Mouse (Mus musculus): Measurements from ENCODE around the gene Entpd5.
"Not testable (repeated sequence)": the region's sequence is repeated elsewhere in the genome, so short reads cannot be mapped to it uniquely, and the experiment has no call there.

Entpd5 gene

DNA sequence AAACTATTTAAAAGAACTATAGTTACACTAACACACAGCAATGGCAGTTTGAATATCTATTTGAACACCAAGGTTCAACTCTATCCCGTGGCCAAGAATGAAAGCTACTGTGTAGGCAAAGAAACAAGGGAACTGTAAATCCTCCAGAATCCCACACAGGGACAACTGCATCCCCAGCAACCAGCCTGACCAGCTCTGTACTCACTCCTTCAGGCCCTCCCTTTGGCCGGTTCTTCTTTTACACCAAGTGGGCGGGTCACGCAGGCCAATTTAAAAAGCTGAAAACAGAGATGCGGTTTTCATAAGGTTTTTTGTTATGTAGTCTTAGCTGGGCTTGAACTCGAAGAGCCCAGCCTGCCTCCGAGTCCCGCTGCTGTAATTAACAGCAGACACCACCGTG is 9.7 kb downstream of the Entpd5 start:
- no peak for DNase-seq (ENCODE audit: inconsistent ontology term)

GRCm38 (mm10) chr12:84398629-84399028 is 10.2 kb downstream of the Entpd5 start:
- DNase-seq (ENCODE audit: inconsistent ontology term): no peak

- no peak for DNase-seq (ENCODE audit: inconsistent ontology term)
Observed at GRCm38 (mm10) chr12:84397685-84398084, 11.1 kb downstream of the Entpd5 start.

- DNase-seq (ENCODE audit: inconsistent ontology term): no peak
Observed at GRCm38 (mm10) chr12:84396947-84397679, 11.7 kb downstream of the Entpd5 start.

- DNase-seq (ENCODE audit: inconsistent ontology term): no peak
Observed at GRCm38 (mm10) chr12:84393847-84394246, 15.0 kb downstream of the Entpd5 start.

GRCm38 (mm10) chr12:84392681-84393080 is 16.1 kb downstream of the Entpd5 start:
- no peak for DNase-seq (ENCODE audit: inconsistent ontology term)

- DNase-seq (ENCODE audit: inconsistent ontology term): no peak
Observed at GRCm38 (mm10) chr12:84390336-84390735, 18.5 kb downstream of the Entpd5 start.

GRCm38 (mm10) chr12:84388774-84389400 is 19.9 kb downstream of the Entpd5 start:
- no peak for DNase-seq (ENCODE audit: inconsistent ontology term)

GRCm38 (mm10) chr12:84388097-84388496 is 20.7 kb downstream of the Entpd5 start:
- no peak for DNase-seq (ENCODE audit: inconsistent ontology term)

DNA sequence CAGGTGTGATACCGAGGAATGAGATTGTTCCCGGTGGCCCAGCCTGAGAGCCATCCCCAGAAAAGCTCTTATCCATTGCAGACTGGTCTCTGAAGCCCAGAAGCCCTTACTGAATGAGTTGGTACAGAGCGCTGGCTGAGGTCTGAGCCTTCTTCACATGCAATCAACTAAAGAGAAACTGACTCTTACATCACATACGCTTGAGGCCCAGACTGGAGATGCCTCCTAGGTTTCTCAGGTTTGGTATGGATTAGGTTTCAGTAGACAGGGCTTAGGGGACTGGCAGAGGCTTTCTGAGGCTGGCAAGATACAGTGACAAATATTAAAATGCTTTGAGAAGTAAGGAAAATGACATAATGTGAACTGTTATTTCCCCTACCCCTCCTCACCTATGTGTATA is 23.4 kb downstream of the Entpd5 start:
- DNase-seq (ENCODE audit: inconsistent ontology term): no peak

- DNase-seq (ENCODE audit: inconsistent ontology term): peak; percentile 83
Observed at GRCm38 (mm10) chr12:84384644-84385081, 24.2 kb downstream of the Entpd5 start.

DNA sequence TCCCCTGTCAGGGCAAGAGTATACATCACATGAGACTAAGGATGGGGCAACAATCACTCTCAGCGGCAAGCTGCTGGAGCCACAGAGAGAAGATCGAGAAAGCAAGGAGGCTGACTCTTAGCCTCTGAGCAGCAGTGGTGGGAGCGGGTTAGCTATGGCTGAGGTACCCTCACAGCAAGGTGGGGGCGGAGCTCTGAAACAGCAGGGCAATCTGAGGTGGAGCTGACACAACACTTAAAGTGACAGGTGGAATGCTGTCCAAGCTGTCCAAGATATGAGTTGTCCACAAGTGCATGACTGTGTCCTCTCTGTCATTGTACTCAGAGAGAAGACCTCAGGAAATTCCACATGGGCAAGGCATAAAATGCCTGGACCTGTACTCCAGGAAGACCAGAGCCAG is 26.5 kb downstream of the Entpd5 start:
- DNase-seq (ENCODE audit: inconsistent ontology term): no peak

- no peak for DNase-seq (ENCODE audit: inconsistent ontology term)
Observed at GRCm38 (mm10) chr12:84373831-84374481, 34.9 kb downstream of the Entpd5 start.

DNA sequence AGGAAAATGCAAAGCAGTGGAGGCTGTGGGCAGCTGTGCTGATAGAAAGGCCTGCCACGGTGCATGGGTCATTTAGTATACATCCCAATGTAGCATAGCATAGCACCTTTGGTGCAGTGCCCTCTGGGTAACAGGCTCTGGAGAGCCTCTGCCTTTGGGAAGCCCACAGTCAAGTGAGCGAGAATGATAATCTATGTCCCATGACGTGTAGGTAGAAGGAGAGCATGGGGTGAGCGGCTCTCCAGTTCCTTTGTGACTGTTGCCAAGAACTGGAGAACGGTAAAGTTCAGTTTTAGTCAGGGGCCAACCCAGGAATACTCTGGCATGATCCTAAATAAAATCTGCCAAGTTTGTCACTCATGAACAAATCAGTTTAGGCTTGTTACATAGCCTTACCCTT is 37.2 kb downstream of the Entpd5 start:
- no peak for DNase-seq (ENCODE audit: inconsistent ontology term)

GRCm38 (mm10) chr12:84366971-84367370 is 41.9 kb downstream of the Entpd5 start:
- no peak for DNase-seq (ENCODE audit: inconsistent ontology term)

DNA sequence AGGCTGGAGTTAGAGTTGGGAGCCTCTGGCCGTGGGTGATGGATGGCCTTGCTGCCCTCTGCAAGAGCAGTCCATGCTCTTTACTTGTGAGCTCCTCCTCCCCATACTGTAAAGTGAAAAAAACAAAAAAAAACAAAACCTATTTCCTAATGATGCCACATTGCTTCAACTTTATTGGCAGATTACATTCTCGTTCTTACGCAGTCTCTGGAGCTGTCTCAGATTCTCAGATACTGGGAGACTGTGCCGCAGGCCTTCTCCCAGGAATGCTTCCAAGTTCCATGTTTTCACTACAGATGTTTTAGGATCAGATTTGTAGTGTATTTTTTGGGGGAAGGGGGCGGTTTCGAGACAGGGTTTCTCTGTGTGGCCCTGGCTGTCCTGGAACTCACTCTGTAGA is 43.7 kb downstream of the Entpd5 start:
- no peak for DNase-seq (ENCODE audit: inconsistent ontology term)

DNA sequence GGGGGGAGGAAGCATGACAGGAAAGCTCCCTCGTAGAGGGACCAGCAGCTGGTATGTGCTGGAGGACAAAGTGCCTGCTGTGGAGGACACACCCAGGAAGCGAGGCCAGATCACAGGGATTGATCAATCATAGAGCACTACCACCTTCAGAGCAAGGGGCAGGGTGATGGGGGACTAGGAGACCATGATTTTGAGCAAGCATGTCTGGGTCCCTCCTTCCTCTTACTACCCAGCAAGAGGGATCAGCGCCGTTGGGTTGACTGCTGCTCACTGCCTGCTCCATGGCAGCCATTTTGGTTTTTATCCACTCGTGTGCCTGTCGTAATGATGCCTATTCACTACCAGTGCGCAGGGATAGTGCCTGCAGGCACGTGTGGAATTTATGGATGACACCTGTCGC is 44.5 kb downstream of the Entpd5 start:
- no peak for DNase-seq (ENCODE audit: inconsistent ontology term)

GRCm38 (mm10) chr12:84362872-84363271 is 46.0 kb downstream of the Entpd5 start:
- DNase-seq (ENCODE audit: inconsistent ontology term): no peak

GRCm38 (mm10) chr12:84361555-84362489 is 47.0 kb downstream of the Entpd5 start, which contains the start of the genes Coq6 and Fam161b:
Coq6 (plus strand) TSS chr12:84361657.
Fam161b (minus strand) TSS chr12:84361833.
- DNase-seq (ENCODE audit: inconsistent ontology term): peak; percentile 96

- DNase-seq (ENCODE audit: inconsistent ontology term): not testable (repeated sequence)
Observed at GRCm38 (mm10) chr12:84358699-84359098, 50.1 kb downstream of the Entpd5 start.

- DNase-seq (ENCODE audit: inconsistent ontology term): peak; percentile 47
Observed at GRCm38 (mm10) chr12:84347192-84347591, 61.6 kb downstream of the Entpd5 start.

Data from Muller cell, postnatal 12 days (primary cell).